Mouse (Mus musculus): Measurements from ENCODE around the gene Zbtb12.
"Not testable (repeated sequence)": the region's sequence is repeated elsewhere in the genome, so short reads cannot be mapped to it uniquely, and the experiment has no call there.

DNA sequence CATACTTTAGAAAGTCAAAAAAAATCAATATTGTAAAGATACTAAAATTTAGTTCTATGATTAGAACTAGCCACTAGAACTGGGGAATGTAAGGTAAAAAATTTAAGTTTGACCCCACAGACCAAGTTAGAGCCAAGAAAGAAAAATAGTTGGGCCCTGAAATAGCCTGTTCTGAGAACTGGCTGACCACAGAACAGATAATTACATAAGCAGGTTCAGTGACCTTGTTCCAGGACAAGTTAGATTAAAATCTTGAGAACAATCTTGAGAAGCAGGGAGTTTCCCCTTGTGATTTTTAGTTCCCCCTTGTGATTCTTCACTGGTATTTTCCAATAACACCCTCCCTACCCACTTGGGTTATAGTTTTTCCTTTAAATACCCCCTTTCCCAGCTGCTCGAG, 48.5 kb upstream of the Zbtb12 start:
- not testable (repeated sequence) for TF ChIP-seq CTCF (IDR thresholded peaks at IDR 0.05; ENCODE audit: insufficient read depth, low read length); POLR2A (IDR thresholded peaks at IDR 0.05; ENCODE audit: borderline replicate concordance, extremely low read depth, low read depth, low read length)
